Mouse (Mus musculus) MEL (cell line): ENCODE measurements around the gene Mageb5. TPM values are rescaled to one million over a fixed set of nuclear protein-coding genes. Genes with fewer than 3 reads are reported as not detected.
"Not testable (repeated sequence)": the region's sequence is repeated elsewhere in the genome, so short reads cannot be mapped to it uniquely, and the experiment has no call there.

Experiments used
- DNase-seq: peaks from one replicate; pipeline ENCODE4 v3.0.0; 2011; ENCODE audit warnings: low read depth, low spot score
- H3K27ac ChIP-seq: 2 replicates; pipeline ENCODE4 v1.5.1; 2012; ENCODE audit warnings: low read depth, mild to moderate bottlenecking, control low read depth, low read length, moderate library complexity; ENCODE audit not compliant: control insufficient read depth
- H3K27me3 ChIP-seq, 2 experiments: fragments of 150-350 bp in 1 of 2; sonication (generic) in 1 of 2; 2 replicates each; pipeline ENCODE4 v1.6.1; 2012; ENCODE audit warnings: low read length in 2 of 2, mild to moderate bottlenecking in 2 of 2, improper control_type of control experiment in 1 of 2, moderate library complexity in 1 of 2; ENCODE audit not compliant: insufficient read depth in 2 of 2, control insufficient read depth in 1 of 2
- H3K36me3 ChIP-seq, 2 experiments: 2 replicates each; pipeline ENCODE4 v1.6.1; 2012 to 2014; ENCODE audit warnings: low read length in 2 of 2, improper control_type of control experiment in 1 of 2, inconsistent platforms in 1 of 2, mild to moderate bottlenecking in 1 of 2; ENCODE audit not compliant: insufficient read depth in 2 of 2, control insufficient read depth in 1 of 2
- H3K4me1 ChIP-seq, 2 experiments: fragments of 150-350 bp in 1 of 2; sonication (generic) in 1 of 2; 2 replicates each; pipeline ENCODE4 v1.6.1; 2012; ENCODE audit warnings: low read length in 2 of 2, improper control_type of control experiment in 1 of 2, mild to moderate bottlenecking in 1 of 2; ENCODE audit not compliant: insufficient read depth in 2 of 2, control insufficient read depth in 1 of 2
- H3K4me3 ChIP-seq, 2 experiments: fragments of 150-350 bp in 1 of 2; sonication (generic) in 1 of 2; 2 replicates each; pipeline ENCODE4 v1.5.1; 2012; ENCODE audit warnings: low read depth in 2 of 2, low read length in 2 of 2, mild to moderate bottlenecking in 2 of 2, moderate library complexity in 2 of 2, control low read depth in 1 of 2, improper control_type of control experiment in 1 of 2; ENCODE audit not compliant: control insufficient read depth in 1 of 2, insufficient read depth in 1 of 2
- H3K79me2 ChIP-seq: 2 replicates; pipeline ENCODE4 v1.6.1; 2012; ENCODE audit warnings: mild to moderate bottlenecking, low read length, moderate library complexity; ENCODE audit not compliant: control insufficient read depth, poor library complexity, insufficient read depth
- H3K9ac ChIP-seq: 2 replicates; pipeline ENCODE4 v1.6.1; 2012; ENCODE audit warnings: low read depth, mild to moderate bottlenecking, control low read depth, low read length, moderate library complexity; ENCODE audit not compliant: control insufficient read depth, poor library complexity, severe bottlenecking
- H3K9me3 ChIP-seq: fragments of 150-350 bp; sonication (generic); replicated peaks from 2 replicates; pipeline ENCODE4 v1.6.1; 2012; ENCODE audit warnings: mild to moderate bottlenecking, low read length, improper control_type of control experiment, moderate library complexity; ENCODE audit not compliant: insufficient read depth
- polyA plus RNA-seq, 2 experiments: library from polyadenylated mRNA; stranded (reverse) in 1 of 2; unstranded in 1 of 2; fragments of >175 nt in 1 of 2; fragments of >200 nt in 1 of 2; gene quantifications; 2 replicates each; pipeline versions ENCODE4 v1.2.1 to v1.2.4; 2012; ENCODE audit warnings: low replicate concordance in 2 of 2, low read depth in 1 of 2; ENCODE audit not compliant: insufficient read length in 2 of 2, insufficient read depth in 1 of 2, missing spikeins in 1 of 2
- total RNA-seq: library from RNA; depleted of rRNA; stranded (reverse); fragments of 300-350 nt; gene quantifications from 2 replicates; pipeline ENCODE4 v1.2.3, GENCODE M21; 2012; rRNA removed

The Mageb5 gene
- not detected in 2 replicates for total RNA-seq
- not detected for polyA plus RNA-seq

GRCm38 (mm10) chrX:91782918-91783317 is at the start of gene Mageb5:
TSS of gene Mageb5 (minus strand) at chrX:91783018.
- H3K9ac ChIP-seq, H3K27me3 ChIP-seq, H3K4me3 ChIP-seq, H3K79me2 ChIP-seq, H3K4me1 ChIP-seq, H3K36me3 ChIP-seq, H3K27ac ChIP-seq, DNase-seq, H3K9me3 ChIP-seq: not testable (repeated sequence)

GRCm38 (mm10) chrX:91759591-91760226 is 23.1 kb downstream of the Mageb5 start:
- H3K9me3 ChIP-seq, H3K9ac ChIP-seq, H3K4me1 ChIP-seq, H3K4me3 ChIP-seq, H3K27ac ChIP-seq, H3K36me3 ChIP-seq, H3K79me2 ChIP-seq, H3K27me3 ChIP-seq, DNase-seq: not testable (repeated sequence)

Other genes with a start within 250 kb of the Mageb5 start
- gene 1700084M14Rik, start 207.1 kb downstream of the Mageb5 start, total RNA-seq = not detected in 2 replicates
- not detected for gene 1700084M14Rik, start 207.1 kb downstream of the Mageb5 start, polyA plus RNA-seq
- gene Gm14781, start 150.8 kb downstream of the Mageb5 start, total RNA-seq = not detected in 2 replicates
- gene Gm14781, start 150.8 kb downstream of the Mageb5 start, polyA plus RNA-seq = not detected
- gene Mageb1, start 233.3 kb upstream of the Mageb5 start, total RNA-seq = not detected in 2 replicates
- gene Mageb1, start 233.3 kb upstream of the Mageb5 start, polyA plus RNA-seq = not detected